Mouse (Mus musculus) bone marrow, adult 2 months (tissue): ENCODE data around the gene Taf6. TPM values are rescaled to one million over a fixed set of nuclear protein-coding genes. Genes with fewer than 3 reads are reported as not detected.

Source experiments
- H3K27ac ChIP-seq: fragments of 200-500 bp; 2 replicates; pipeline ENCODE4 v1.5.1; 2012; ENCODE audit warnings: low read depth, mild to moderate bottlenecking, control low read depth, inconsistent platforms, low read length; ENCODE audit not compliant: control insufficient read depth, poor library complexity, insufficient read depth
- H3K4me1 ChIP-seq: fragments of 200-500 bp; 2 replicates; pipeline ENCODE4 v1.6.1; 2011; ENCODE audit warnings: low read length; ENCODE audit not compliant: control insufficient read depth, insufficient read depth
- H3K4me3 ChIP-seq: fragments of 200-500 bp; replicated peaks from 2 replicates; pipeline ENCODE3; 2011; ENCODE audit warnings: mild to moderate bottlenecking, low read depth, low read length, control low read depth; ENCODE audit not compliant: control insufficient read depth
- CTCF ChIP-seq: fragments of 200-500 bp; IDR thresholded peaks from 2 replicates; pipeline ENCODE4 v1.5.1; 2011; ENCODE audit warnings: low read length, control low read depth; ENCODE audit not compliant: control insufficient read depth, insufficient read depth
- POLR2A ChIP-seq: fragments of 200-500 bp; IDR thresholded peaks from 2 replicates; pipeline ENCODE4 v1.6.1; 2011; ENCODE audit warnings: low read depth, mild to moderate bottlenecking, control low read depth, low read length, borderline replicate concordance; ENCODE audit not compliant: control insufficient read depth
- WGBS: fragments of 180-500 bp; shearing (Covaris S2); methylation state at CpG from one replicate; pipeline ENCODE4 v1.1.7; 2018; 5-methylcytosine and 5-hydroxymethylcytosine counted together
- polyA plus RNA-seq: library from polyadenylated mRNA; stranded (reverse); fragments of >200 nt; gene quantifications from 2 replicates; pipeline ENCODE4 v1.2.4, GENCODE M21; 2011; ENCODE audit warnings: low replicate concordance; ENCODE audit not compliant: missing spikeins, insufficient read depth, insufficient read length

The Taf6 gene
- 13.2 and 31.0 TPM in 2 replicates for polyA plus RNA-seq

DNA sequence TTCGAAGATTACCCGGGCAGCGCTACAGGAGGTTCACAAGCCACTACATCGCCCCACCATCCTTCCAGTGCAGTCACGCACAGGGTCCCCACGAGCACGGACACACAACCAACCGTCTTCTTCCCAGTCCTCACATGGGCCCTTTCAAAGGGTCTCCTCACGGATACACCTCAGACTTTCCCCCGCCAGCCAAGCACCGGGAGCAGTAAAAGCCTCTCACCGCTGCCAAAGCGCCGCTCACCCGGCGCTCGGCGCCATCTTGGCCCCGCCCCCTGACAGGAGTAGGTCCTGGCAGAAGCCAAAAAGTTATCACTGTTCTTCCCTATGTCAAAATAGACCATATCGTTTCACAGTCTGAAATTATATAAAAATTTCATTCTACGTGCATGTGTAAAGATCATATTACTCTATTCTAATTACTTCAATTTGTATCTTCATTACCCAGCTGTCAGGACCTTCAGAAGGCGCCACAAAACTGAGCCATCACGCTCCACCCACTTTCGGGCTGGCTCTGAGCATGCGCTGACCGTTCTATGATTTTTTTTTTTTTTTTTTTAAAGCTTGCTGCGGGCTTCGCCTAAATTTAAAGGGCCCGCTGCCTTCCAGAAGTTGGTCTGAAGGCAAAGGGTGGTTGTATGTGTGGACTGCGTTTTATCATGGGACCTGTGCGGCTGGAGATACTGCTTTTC, at the start of gene Taf6, which contains the start of gene Cnpy4:
Gene Taf6, minus strand, starts transcription at position 502 of the 689 bp plus-strand sequence.
Gene Cnpy4, plus strand, starts transcription at position 536 of the 689 bp plus-strand sequence.
- H3K4me3 ChIP-seq = peak within 1 kb of the TSS; percentile 98
- no peaks in the 10 kb centered on the region; the same call in 1 of the 2 replicates for H3K4me1 ChIP-seq
- TF ChIP-seq CTCF = no peak
- TF ChIP-seq POLR2A = peak; percentile 97
- H3K27ac ChIP-seq = peak within 1 kb of the TSS; percentile 57; the same call in 1 of the 2 replicates
- under 1% methylated on average over 31 of the region's 31 CpGs for whole genome bisulfite sequencing

DNA sequence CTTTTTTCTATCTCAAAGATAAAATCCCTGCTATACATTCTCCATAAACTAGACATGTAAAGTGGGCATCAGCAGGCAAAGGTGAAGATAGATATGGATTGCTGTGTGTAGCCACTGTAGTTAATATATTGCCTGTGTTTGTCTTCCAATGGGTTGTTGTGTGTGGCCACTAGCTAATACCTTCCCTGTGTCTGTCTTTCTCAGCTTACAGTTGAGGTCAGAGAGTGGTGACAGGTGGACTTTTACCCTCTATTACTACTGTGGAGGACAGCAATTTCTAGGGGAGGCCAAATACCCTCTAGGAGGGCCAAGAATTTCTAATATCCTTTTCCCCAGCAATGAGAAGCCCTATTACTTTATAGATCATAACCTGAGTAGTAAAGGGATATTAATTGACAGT, 47.0 kb upstream of the Taf6 start:
- no peak overlapping the region for H3K27ac ChIP-seq

DNA sequence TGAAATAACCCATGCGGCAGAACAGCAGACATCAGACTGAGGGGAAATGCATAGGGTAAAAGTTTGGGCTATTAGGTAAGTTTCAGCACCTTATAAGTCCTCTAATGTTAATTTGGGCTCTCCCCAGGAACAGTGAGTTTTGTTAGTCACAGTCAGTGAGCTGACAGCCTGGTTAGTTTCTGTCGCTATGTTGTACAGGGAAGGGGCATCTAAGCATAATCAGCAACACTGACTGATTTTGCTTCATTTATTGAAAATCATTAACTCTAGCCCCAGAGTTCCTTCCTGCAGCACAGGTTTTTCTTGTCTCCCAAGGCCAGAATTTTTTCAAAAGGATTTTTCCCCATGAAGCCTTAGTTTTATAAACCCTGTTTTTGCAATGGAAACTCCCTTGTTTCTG, 46.5 kb upstream of the Taf6 start:
- 84% methylated on average over 2 of the region's 2 CpGs for WGBS
- H3K4me1 ChIP-seq = no peaks in the 10 kb centered on the region; the same call in 1 of the 2 replicates
- no peak overlapping the region for H3K27ac ChIP-seq
- H3K4me3 ChIP-seq = no peak overlapping the region
- TF ChIP-seq POLR2A (no peak), CTCF (no peak)

More for the DNA sequence above, 47.0 kb upstream of the Taf6 start:
- Histone ChIP-seq H3K4me3 (no peak overlapping the region), H3K4me1 (no peaks in the 10 kb centered on the region; the same call in 1 of the 2 replicates)
- no peak for TF ChIP-seq CTCF
- no peak for TF ChIP-seq POLR2A

DNA sequence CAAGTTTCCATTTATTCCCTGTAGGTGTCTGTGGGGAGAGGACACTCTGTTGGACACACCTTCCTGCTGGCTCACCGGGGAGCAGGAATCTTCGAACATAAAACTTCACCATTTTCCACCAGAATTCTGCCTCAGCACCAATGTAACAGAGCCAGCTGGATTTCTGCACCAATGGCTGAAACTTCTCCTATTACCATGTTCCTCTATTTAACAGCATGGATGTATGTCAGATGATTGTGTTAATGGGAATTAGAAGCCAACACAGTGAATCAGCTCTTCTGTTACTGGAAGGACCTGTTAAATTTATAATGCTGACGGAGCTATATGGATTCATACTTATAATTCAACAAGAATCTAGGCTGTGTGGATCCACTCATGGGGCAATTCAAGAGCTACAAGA, 42.3 kb upstream of the Taf6 start:
- H3K4me1 ChIP-seq = peaks cover 1% of the 10 kb centered on the region; the same call in 1 of the 2 replicates
- no peak overlapping the region for H3K27ac ChIP-seq
- 57% methylated on average over 3 of the region's 3 CpGs for WGBS
- TF ChIP-seq CTCF (no peak), POLR2A (no peak)
- no peak overlapping the region for H3K4me3 ChIP-seq

DNA sequence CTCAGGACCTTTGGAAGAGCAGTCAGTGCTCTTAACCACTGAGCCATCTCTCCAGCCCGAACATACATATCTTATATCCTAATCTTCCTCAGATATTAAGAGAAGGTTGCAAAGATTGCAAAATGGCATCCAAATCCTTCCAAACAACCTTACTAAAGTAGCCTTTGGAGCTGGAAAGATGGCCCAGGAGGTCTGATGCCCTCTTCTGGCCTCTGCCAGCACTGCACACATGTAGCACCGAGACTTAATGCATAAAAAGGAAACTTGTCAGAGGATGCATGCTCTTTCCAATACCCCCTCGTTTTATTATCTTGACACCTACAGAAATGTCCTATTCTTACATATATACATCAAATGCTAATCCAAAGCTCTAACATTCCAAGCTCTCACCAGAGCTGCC, 40.8 kb upstream of the Taf6 start:
- Histone ChIP-seq H3K27ac (no peak overlapping the region), H3K4me3 (no peak overlapping the region), H3K4me1 (peaks cover 1% of the 10 kb centered on the region; the same call in 1 of the 2 replicates)
- 19% methylated on average over 3 of the region's 3 CpGs for WGBS
- TF ChIP-seq CTCF (peak; percentile 59), POLR2A (no peak)

DNA sequence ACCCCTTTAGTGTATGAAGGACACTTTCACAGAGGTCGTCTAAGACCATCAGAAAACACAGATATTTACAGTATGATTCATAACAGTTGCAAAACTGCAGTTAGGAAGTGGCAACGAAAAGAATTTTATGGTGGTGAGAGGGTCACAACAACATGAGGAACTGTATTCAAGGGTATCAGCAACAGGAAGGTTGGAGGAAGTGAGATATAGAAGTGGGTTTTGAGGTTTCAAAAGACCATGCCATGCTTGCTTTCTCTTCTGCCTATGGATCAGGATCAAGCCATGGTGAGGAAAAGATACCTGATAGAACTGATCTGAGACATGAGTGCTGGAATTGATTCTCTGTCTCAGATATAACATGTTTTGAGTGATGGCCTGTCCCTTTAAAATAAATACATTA, 40.1 kb upstream of the Taf6 start:
- 2% methylated on average over 2 of the region's 2 CpGs for WGBS

DNA sequence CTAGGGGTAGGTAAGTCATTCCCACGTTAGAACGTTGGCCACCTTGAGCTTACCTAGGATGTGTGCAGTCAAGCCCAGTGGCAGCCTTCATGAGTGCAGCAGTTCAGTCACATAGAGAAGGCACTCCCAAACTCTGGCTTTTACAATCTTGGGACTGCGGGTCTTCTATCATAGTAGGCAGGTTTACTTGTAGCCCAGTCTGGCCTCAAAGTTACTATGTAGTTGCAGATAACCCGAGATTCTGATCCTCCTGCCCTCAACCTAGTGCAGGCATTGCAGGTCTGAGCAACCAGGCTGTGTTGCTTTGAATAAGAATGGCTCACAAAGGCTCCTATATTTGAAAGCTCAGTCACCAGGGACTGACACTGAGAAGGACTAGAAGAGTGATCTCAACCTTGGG, 39.2 kb upstream of the Taf6 start:
- Histone ChIP-seq H3K4me3 (peak overlapping the region; percentile 54), H3K27ac (peak overlapping the region; percentile 55; the same call in 1 of the 2 replicates), H3K4me1 (peaks cover 1% of the 10 kb centered on the region; the same call in 1 of the 2 replicates)
- 6% methylated on average over 4 of the region's 4 CpGs for WGBS
- TF ChIP-seq CTCF (no peak), POLR2A (no peak)

More for the DNA sequence above, 40.1 kb upstream of the Taf6 start:
- peaks cover 1% of the 10 kb centered on the region; the same call in 1 of the 2 replicates for H3K4me1 ChIP-seq
- H3K4me3 ChIP-seq = no peak overlapping the region
- TF ChIP-seq POLR2A (no peak), CTCF (no peak)
- H3K27ac ChIP-seq = no peak overlapping the region

DNA sequence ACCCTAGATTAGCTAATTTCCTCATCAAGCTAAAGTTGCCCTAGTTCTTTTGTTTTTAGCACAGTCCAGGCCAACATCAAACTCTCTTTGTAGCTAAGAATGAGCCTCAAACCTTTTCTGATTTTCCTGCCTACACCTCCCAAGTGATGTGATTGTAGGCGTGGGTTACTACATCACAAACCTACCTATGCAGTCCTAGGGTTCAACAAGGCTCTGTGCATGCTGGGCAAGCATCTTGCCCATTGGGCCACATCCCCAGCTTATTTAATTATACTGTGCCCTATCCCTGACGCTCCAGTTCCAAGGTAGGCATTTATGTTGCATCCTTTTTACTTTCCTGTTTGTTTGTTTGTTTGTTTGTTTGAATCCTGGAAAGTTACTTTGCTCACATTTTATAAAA, 38.4 kb upstream of the Taf6 start, which contains the start of gene Nxpe5:
Gene Nxpe5, plus strand, starts transcription at position 199 of the 400 bp plus-strand sequence.
- Histone ChIP-seq H3K4me1 (peaks cover 1% of the 10 kb centered on the region; the same call in 1 of the 2 replicates), H3K4me3 (peak within 1 kb of the TSS; percentile 54), H3K27ac (peak within 1 kb of the TSS; percentile 55; the same call in 1 of the 2 replicates)
- no peak for TF ChIP-seq POLR2A
- TF ChIP-seq CTCF = no peak
- 7% methylated on average over 2 of the region's 2 CpGs for whole genome bisulfite sequencing
